ENCODE assay signal across 8 mouse cellular contexts in the genomic region with DNA sequence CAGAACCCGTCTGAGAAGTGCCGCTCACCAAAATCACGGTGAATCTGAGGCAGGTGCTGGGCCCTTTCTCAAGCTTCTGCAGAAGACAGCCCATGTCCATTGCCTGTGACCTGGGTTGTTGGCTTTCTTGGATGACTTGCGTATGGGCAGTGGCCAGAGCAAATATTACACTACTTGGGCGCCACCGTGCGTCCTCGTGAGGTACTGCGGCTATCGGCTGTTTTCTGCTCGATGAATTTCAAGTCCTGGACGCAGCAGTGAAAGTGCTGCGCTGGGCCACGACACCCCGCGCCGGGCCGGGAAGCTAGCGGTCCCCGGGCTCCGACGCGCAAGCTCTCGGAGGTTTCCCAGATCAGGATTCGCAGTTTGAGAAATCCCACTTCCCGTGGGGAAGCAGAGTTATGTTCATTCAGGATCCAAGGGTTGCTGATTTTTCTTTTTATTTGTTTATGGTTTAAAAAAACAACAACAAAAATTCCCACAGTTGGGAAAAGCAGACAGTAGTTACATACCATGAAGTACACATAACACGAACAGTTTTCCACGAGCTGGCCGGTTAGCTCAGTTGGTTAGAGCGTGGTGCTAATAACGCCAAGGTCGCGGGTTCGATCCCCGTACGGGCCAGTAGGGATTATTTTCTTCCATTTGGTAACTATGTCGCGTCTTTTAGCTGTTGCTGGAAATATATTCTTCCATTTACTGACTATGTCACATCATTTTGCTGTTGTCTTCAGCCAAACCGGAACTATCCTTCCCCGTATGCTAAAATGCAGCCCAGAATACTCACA. TPM values are rescaled to one million over a fixed set of nuclear protein-coding genes. Genes with fewer than 3 reads are reported as not detected.
A peak's percentile ranks its signal among the peaks of the same experiment; 100 is the strongest.
DNase-seq lines count a peak whose midpoint lies in the region; ATAC-seq lines count a peak whose summit lies in the region.

No protein-coding gene starts in this region.

- peak overlapping the region; percentile 71 for H3K27ac ChIP-seq in hindbrain, embryonic 12.5 days

- H3K4me3 ChIP-seq in hindbrain, embryonic 12.5 days: peak overlapping the region; percentile 45

- peak; percentile 76 for ATAC-seq in hindbrain, embryonic 12.5 days (ENCODE audit: low FRiP score)

- peaks cover 4% of the 10 kb centered on the region; the same call in 1 of the 2 replicates for H3K27me3 ChIP-seq in hindbrain, embryonic 12.5 days

- WGBS in hindbrain, embryonic 12.5 days: under 1% methylated on average over 40 of the region's 40 CpGs

- DNase-seq in Muller cell, postnatal 12 days (ENCODE audit: inconsistent ontology term): peak; percentile 92
- DNase-seq in cerebellum, postnatal 10 days: peak; percentile 97 to 98
- peak; percentile 79 to 89 for DNase-seq in frontal cortex, postnatal 10 days (ENCODE audit: low spot score in 2 of 2)
- peak; percentile 92 to 98 for DNase-seq in layer of hippocampus, postnatal 25 days (ENCODE audit: extremely low spot score in 1 of 2, low spot score in 1 of 2)
- peak; percentile 96 for DNase-seq in lung, postnatal 14 days
- DNase-seq in ovary, postnatal 36 days (ENCODE audit: low spot score): peak; percentile 92
- DNase-seq in thymus, postnatal 25 days: peak; percentile 92

- H3K36me3 ChIP-seq in hindbrain, embryonic 12.5 days: no peaks in the 10 kb centered on the region

- H3K4me2 ChIP-seq in hindbrain, embryonic 12.5 days (replicated peaks): peak overlapping the region; percentile 59

- H3K9me3 ChIP-seq in hindbrain, embryonic 12.5 days (replicated peaks): no peaks in the 10 kb centered on the region

- H3K4me1 ChIP-seq in hindbrain, embryonic 12.5 days: peaks cover 5% of the 10 kb centered on the region; the same call in 1 of the 2 replicates

- peak overlapping the region; percentile 60 for H3K9ac ChIP-seq in hindbrain, embryonic 12.5 days

RNA-seq across cellular contexts. Expression of a gene that starts 6.5 kb away (rescaled TPM):
- 17.9 TPM in 1 of 2 replicates, not detected in the other for polyA plus RNA-seq in hindbrain, embryonic 12.5 days (2016; fragmentation: Nextera tagmentation; extraction: Ambion mirVana)
- total RNA-seq in layer of hippocampus, postnatal 25 days (2021): 10 to 100 TPM; 22.3 to 38.6 TPM

RNA-seq across cellular contexts. Expression of a gene that starts 6.8 kb away (rescaled TPM):
- polyA plus RNA-seq in hindbrain, embryonic 12.5 days (2016; fragmentation: Nextera tagmentation; extraction: Ambion mirVana): 5.5 and 9.1 TPM in 2 replicates
- 10 to 100 TPM; 15.7 to 30.9 TPM for total RNA-seq in layer of hippocampus, postnatal 25 days (2021)

RNA-seq across cellular contexts. Expression of a gene that starts 12.3 kb away (rescaled TPM):
- polyA plus RNA-seq in hindbrain, embryonic 12.5 days (2016; fragmentation: Nextera tagmentation; extraction: Ambion mirVana): 18.2 and 20.9 TPM in 2 replicates
- 10 to 100 TPM; 64.2 to 71.4 TPM for total RNA-seq in layer of hippocampus, postnatal 25 days (2021)

RNA-seq across cellular contexts. Expression of a gene that starts 13.9 kb away (rescaled TPM):
- polyA plus RNA-seq in hindbrain, embryonic 12.5 days (2016; fragmentation: Nextera tagmentation; extraction: Ambion mirVana): 52.7 and 56.3 TPM in 2 replicates
- 10 to 100 TPM in 1 of 2 experiments, 1 to 10 TPM in 1; 7.1 to 18.2 TPM for total RNA-seq in layer of hippocampus, postnatal 25 days (2021)

RNA-seq across cellular contexts. Expression of a gene that starts 14.1 kb away (rescaled TPM):
- 7.2 and 11.9 TPM in 2 replicates for polyA plus RNA-seq in hindbrain, embryonic 12.5 days (2016; fragmentation: Nextera tagmentation; extraction: Ambion mirVana)
- 10 to 100 TPM; 15.1 to 18.5 TPM for total RNA-seq in layer of hippocampus, postnatal 25 days (2021)

Comparison
In these comparisons a context has a peak if more than half of its experiments do, and no peak if none do; other contexts are left out.
1. Peak in every context shown above with its lines: DNase-seq, ATAC-seq, H3K4me3 ChIP-seq and H3K27ac ChIP-seq.